Mouse (Mus musculus) telencephalon, adult 2 months (tissue): ENCODE measurements at regions not wholly inside any gene's neighbourhood (a gene's known extent, or its start where the extent isn't known, plus 50 kb on each side); places are given as distances from the start of the nearest gene placed in this dataset.

Experiments used
- DNase-seq: peaks from one replicate; pipeline ENCODE4 v3.0.0-alpha.2; 2011; ENCODE audit warnings: low read depth, low spot score

DNA sequence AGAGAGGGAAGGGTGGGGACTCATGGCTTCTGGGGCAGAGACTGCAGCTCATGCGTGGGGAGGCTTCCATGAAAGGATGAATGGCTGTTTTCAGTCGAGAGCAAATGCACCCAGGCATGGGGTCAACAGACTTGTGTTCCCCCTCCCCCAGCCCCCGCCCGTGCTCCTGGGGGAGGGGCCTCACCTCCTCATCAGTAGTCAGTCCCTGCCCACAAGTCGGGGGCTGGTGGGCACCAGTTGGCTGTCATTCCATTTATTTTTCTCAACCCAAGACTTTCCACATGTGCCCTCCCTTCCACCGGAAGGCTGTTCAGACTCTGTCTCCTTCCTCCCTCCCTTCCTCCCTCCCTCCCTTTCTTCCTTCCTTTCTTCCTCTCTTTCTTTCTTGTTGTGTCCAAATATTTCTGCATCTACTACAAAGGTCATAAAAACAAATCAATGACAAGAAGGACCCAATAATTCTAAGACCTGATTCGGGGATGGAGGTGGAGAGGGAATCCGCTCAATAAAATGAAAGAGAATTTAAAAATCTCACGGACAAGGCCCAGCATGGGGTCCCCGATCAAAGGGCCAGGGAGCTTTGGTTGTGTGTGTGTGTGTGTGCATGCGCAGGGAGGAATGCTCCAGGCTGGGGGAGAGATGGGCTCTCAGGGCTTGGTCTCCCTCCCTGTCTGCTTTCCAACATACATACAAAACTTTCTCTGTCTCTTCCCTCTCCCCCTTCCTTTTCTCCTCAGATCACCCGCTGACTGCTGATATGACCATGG, 57.7 kb downstream of the Rpl14 start:
- DNase-seq: no peak

DNA sequence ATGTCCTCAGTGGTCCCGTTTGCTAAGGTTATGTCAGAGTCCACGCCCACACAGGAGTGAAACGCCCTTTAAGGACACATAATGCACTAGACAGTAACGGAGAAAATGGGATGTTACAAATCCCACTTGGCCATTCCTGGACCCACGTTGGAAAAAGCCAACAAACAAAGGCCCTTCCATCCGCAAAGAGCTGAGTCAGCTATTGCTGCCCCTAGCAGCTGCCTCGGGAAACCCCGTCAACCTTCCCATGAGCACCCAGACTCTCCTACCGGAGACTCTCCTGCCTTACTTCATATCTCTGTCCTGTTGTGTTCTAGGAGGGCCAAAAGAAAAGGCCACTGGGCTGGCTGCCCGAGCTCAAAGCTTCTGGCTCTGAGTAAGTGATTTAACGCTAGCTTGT, 58.4 kb downstream of the Rpl14 start:
- DNase-seq: no peak

DNA sequence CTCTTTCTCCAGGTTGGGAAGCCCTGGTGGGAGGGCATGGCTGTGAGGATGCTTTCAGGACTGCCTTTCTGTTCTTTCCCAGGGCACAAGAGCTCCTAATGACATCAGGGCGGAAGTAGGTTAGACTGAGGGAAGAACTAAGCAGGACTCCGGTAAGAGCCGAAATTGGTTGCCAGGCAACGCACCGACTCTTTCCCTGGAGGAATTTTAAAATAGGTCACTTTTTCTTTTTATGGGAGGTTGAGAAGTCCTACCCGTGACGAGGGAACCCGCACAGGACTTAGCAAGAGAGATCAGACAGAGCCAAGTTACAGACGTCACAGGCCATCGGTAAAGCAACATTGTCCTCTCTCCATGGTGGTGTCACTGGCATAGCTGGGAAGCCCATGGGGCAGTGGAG, 61.6 kb downstream of the Rpl14 start:
- DNase-seq: peak; percentile 75

DNA sequence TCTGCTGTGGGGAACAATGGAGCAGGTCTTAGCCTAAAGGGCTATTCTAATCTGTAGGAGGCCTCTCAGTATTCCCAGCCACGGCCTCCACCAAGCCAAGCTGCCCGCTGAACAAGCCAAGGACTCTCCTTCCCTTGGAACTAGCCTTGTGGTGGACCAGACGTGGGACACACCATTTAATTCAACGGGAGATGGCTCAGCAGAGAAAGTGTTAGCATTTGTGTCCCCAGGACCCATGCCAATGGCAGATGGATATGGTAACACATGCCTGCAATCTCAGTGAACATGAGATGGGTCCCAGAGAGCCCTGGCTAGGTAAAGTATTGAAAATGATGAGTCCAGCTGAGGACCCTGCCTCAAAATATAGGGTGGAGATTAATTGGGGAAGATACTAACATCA, 71.4 kb downstream of the Rpl14 start:
- DNase-seq: no peak

DNA sequence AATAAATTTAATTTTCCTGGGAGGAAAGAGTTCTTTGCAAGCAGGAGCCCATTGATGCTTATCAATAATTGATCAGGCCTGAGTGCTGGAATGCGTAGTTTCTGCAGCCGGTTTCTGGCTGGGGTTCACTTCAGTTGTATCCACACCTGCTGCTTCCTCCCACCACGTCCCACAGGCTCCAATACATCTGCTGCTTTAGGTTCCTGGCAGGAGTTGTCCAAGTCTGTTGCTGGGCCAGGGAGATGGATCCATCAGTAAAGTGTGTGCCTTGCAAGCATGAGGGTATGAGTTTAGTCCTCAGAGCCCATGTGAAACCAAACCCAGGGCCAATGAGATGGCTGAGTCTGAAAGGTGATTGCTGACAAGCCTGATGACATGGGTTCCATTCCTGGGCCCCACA, 72.1 kb downstream of the Rpl14 start:
- DNase-seq: no peak

DNA sequence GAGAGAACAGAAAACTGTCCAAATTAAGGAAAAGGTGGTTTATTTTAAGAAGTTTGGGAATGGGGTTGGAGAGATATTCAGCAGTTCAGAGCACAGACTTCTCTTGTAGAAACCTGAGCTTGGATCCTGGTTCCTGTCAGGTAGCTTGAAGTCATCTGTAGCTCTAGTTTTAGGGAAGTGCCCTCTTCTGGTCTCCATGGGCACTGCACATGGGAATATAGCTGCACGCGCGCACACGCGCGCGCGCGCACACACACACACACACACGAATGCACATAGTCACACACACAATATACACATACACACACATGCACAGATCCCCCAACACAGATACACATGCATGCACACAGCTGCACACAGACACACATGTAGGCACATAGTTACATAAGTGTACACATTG, 74.5 kb downstream of the Rpl14 start:
- DNase-seq: no peak

DNA sequence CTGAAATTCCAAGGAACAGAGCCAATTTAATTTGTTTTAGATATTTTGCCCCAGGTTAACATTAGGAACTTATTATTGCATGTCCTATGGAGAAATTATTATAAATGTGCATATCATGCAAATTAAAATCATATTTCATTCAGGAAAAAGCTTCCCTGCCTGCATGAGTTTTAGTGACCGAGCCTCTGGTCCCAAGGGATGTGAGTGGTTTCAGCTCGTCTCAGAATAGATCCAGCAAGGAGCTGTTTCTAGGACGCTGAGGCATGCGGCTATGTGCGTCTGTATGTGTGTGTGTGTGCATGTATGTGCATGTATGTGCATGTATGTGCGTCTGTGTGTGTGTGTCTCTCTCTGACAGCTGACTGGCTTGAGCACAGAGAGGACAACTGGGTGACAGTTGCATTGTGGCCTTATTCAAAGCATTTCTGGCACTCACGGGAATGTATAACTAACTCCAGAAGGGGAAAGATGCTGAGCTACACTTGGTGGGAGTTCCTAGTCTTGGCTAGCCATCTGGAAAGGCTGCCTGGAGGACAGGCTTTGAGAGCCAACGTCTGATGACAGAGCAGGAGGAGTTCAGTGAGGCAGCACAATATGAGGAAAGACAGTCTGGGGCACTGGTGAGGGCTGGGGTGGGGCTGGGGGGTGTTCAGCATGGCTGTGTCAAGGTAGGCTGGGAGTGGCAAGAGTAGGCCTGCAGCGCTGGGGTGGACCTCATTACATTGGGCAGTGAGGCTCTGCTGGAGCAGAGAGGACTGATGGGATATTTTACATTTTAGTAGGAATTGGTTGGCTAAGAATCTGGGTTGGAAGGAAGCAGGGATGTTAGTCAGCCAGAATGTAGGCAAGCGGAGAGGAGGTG, 75.8 kb downstream of the Rpl14 start:
- peak; percentile 65 for DNase-seq

DNA sequence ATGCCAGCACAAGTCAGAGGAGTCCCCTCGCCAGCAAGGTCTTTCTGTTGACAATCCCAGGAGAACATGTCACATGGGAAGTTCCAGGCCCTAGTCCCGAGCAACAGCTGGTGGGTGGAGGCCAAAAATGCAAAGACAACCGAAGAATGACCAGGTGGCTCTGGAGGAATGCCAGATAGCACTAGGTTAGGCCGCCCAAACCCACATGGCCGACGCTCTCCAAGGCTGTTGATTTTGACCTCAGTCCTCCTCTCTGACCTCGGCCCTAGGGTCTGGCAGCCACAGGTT, 76.4 kb downstream of the Rpl14 start:
- no peak for DNase-seq

DNA sequence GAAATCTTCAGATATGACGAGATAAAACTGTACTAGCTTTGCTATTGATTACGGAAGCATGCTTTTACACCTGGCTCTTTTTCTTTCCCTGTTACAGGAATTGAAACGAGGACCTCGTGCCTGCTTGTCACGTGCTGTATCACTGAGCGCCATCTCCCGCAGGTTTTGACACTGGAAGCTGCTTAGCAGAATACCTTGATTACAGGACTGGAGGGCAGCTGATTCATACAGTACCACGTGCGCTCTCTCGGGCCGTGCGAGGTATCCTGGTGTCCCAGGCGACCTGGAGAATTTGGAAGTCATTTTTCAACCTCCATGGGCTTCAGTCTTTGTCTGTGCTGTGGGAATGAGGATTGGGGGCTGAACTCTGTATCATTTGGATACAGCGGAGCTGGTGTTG, 81.5 kb downstream of the Rpl14 start:
- DNase-seq: no peak

DNA sequence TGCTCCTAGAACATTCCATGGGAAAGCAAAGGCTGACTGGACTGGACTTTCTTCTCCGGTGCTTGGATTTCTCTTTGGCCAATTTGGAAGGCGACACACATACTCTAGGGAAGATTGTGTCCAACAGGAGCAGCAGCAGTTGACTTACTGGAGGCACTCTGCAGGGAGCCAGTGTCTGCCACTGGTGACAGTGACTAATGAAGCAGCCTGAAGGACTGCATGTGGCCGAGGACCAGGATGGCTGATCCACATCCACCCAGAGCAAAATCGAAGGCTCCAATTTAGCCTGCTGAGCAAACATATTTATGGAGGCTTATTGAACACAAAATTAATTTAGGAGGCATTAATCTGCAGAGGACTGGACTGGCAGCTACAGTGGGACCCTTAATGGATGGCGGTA, 81.9 kb downstream of the Rpl14 start:
- DNase-seq: no peak

DNA sequence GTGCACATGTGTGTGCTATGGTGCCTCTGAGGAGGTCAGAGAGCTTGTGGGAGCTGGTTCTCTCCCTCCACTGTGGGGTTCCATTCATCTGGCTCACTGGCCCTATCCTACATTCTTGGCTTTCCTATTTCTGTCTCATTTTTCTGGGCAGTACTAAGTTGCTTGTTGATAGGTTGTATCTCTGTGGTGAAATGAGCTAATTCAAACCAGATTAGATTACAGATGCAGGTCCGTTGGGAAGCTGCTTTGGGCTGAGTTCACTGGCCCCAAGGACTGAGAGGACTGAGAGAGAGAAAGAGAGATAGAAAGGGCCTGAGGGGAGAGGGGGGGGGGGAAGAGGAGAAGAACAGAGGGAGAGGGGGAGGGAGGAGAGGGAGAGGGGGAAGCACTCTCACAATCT, 83.5 kb downstream of the Rpl14 start:
- DNase-seq: no peak

DNA sequence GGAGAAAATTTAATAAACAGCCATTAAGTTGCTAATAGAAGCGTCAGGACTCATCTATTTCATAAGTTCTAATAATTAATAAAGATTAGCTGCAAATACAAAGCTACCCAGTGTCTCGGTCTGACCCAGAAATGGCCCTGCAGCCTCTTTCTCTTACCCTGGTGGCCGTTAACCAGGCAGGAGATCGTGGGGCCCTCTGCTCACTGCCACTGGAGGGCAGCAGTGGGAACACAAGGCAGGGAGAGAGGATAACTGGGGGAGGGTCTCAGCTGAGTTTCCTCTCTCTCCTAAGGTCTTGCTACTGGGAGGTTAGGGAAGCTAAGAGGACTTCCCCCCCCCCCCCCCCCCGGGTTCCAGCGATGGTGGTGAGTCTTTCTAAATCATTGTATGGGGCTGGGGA, 85.7 kb downstream of the Rpl14 start:
- DNase-seq: no peak

DNA sequence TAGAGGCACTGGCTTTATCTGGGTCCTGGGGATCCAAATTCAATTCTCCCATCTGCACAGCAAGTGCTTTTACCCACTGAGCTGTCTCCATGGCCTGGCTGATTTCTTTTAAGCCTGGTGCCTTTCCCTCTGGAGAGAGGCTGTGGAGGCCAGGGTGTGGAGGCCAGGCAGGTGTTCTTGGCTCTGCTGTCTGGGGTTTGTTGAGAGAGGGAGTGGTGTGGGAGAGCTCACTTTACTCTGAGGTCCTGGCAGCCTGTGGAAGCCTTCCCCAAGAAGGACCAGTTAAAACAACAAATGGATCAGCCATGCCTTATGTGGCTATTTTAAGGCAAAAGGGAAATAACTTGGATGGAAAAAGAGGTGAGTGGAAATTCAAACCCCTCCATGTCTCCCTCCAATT, 86.5 kb downstream of the Rpl14 start:
- no peak for DNase-seq

DNA sequence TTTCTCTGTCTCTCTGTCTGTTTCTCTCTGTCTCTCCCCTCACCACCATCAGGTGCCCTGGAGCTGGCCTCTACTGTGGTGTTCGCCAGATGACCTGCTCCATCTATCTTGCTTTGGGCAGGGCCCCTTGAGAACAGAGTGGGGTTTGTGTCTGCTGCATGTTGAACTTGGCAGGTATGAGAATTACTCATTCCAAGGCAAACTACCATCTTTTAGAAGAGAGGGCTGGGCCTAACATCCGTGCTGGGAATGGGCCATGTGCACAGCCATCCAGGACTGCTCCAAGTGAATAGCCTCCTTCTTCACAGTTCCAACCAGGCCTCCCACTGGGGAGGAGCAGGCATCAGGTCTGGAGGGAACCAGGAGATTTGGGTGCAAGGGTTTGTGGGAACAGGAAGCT, 87.3 kb downstream of the Rpl14 start:
- DNase-seq: no peak

DNA sequence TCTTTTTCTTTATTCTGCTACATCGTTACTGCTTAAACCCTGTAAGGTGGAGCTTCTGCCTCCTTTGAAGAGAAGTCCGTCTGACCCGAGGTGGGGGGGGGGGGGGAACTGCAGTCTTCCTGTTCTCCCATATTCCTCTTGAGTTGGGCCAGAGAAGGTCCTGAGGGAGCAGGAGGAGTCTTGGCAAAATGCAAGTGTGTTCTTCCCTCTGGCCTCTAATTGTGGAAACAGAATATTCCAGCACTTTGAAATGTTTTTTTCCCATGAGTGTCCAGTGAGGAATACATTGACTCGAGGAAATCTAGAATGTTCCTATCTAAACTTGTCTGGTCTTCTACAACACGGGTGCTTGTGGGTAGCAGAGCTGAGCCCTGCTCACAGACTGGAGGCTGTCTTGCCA, 90.0 kb downstream of the Rpl14 start:
- DNase-seq: no peak

DNA sequence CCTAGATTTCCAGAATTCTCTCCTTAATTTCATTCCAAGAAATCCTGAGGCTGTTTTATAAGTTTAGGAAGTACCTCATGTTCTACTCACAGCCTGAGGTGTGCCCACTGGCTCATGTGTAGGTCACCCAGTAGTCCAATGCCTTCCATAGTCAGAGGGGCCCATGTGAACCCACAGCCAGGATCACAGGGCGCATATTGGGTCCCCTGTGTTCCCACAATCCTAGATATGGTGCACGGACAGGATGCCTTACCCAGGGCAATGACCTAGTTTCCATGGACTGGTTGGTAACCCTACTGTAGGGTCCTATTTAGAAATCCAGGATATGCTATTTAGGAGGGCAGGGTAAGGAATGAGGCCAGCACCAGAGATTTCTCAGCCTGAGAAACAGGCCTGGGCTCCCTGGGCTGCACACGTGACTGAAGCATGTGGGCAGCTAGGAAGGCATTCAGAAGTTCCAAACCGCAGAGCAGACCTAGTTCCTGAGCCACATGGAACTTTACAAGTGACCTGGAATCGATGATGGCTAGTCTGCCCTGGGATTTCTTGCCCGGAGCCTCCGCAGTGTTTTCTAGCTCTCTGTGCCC, 90.5 kb downstream of the Rpl14 start:
- DNase-seq: no peak

DNA sequence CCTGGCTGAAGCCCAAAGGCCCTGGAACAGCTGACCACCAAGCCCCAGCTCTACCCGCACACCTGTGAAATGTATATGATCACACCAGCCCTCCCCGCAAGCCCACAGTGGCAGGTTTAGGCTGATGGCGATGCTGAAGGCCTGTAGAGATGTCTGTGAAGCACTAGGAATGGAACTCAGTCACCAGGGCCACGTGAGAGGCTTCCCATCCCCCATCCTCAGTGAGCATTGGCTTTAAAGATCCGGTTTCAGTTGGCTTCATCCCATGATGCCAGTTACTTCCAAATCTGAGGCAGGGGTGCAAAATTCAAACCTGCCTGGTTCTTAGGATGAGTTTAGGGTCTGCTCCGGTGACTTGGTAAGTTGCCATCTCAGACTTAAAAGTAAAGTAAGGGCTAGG, 91.9 kb downstream of the Rpl14 start:
- no peak for DNase-seq

DNA sequence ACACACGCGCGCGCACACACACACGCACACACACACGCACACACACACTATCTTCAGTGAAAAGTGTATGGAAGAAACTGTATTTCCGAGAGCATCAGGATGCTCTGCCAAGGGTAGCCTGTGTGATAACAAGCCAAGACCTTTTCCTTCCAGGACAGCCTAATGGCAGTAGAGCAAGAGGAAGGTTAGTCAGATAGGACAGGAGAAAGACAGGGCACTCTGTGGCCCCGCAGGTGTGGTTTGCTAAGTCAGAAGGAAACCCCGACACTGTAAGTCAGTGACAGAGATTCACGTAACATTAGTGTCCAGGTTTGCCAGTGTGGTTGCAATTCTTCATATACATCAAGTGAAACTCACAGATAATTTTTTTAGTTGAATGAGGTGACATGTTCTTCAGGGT, 92.8 kb downstream of the Rpl14 start:
- no peak for DNase-seq

DNA sequence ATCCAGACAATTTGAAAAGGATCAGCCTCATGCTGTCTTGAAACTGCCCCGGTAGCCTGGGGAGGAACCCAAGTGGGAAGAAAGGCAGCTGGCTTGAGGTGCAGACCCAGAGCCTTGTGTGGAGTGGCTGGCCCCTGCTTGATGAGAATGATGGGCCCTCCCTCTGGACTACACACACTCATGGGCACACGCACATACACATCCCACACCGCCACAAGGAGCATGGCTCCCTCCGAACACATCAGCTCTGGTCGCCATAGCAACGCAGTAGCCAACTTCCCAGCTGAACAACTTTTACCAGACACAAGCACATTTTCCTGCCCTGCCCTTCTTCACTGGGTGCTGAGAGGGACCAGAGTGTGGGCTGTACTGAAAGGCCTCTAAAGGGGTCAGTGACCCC, 101.2 kb downstream of the Rpl14 start:
- peak; percentile 47 for DNase-seq

DNA sequence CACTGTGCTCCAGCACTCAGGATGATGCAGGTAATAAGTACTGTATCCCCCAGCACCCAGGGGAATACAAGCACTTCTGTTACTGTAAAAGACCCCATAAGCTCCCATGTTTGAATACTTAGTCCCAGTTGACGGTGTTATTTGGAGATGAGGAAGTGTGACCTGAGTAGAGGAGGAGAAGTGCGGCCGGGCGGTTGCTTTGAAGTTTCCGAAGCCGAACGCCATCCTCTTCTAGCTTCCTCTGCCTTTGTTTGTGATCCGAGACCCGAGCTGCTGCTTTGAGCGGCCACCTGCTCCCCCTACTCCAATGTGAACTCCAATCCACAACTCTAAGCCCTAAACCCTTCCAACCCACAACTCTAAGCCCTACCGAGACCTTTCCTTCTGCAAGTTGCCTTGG, 103.6 kb downstream of the Rpl14 start:
- DNase-seq: no peak

DNA sequence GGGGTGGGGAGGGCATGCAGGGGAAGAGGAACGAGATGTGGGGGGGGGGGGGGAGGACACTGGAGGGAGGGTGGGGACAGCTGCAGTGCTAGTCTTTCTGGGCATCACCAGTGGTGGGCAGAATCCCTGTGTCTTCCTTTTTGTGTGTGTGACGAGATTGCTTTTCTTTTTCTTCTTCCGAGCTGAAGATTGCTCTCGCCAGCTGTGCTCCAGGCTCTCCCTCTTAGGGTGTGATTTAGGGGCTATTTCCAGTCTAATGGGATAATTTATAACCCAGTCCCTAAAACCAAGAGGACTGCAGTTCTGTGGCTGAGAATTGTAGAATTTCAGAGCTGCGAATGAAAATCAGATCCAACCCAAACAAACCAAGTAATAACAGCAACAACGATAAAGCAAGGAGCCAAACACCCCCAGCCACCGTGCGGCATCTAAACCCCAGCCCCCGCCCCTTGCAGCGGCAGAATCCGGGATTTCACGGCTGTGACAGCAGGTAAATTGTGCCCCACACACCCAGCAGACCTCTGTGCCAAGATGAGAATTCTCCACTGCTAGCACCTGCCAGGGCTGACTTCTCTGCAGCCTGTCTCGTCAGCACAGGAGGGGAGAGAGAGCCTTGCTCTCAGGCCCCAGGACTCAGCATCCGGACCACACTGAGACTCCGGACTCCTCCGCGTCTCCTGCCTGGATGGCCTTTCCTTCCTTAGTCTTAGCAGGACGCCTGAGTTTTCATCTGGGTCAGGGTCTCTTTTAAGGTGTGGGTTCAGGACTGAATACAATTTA, 104.3 kb downstream of the Rpl14 start:
- no peak for DNase-seq

DNA sequence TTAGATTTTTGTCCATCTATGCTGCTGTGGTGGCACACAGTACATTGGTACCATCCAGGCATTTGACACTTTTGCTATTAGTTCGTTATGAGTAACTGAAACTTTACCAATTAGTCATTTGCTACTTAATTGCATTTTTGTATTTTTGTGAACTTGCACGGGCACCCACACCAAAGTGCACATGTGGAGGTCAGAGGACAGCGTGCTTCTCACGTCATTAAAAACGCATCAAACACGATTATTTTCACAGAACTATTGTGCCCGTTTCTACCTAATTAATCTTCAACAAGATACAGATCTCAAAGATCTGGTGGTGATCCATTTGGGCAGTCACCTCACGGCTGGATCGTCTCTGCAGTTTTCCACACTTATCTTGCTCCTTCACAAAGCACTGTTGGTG, 105.1 kb downstream of the Rpl14 start:
- no peak for DNase-seq
